Mouse (Mus musculus): ENCODE data around the gene Treml4.
"Not testable (repeated sequence)": the region's sequence is repeated elsewhere in the genome, so short reads cannot be mapped to it uniquely, and the experiment has no call there.

The Treml4 gene

DNA sequence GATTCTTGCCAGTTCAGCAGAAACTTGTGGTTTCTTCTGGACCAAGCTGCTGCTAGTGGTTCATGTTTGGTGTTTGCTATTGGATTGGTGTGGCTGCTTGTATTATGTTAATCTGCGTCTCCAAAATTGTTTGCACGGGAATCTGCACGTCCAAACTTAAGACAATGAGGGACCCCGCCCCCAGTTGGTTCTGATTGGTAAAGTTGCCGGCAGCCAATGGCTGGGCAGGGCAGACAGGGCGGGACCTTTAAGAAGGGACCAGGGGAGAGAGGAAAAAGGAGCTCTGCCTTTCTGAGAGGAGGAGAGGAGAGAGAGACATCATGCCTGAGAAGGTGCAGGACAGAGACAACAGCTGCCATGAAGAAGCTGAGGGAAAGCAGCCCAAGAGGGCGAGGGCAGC is 11.6 kb downstream of the Treml4 start:
- no peak for DNase-seq

DNA sequence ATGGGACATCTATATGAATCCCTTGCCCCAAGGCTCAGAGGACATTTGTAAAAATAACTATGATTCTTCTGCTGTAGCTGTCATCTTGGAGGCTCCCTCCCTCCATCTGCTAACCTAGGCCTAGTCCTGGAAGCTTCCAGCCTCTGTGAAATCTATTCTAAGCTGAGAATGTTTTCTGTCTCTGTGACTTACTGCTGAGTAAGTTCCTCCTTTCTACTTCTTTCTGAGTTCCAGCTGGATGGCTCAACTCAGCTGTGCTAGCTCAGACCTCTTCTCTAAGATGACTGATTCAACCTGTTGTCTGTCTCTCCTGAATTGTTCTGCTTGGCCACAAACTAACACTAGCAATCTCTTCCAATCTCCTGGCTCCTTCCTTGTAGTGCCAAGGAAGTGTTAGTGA is 14.3 kb downstream of the Treml4 start:
- no peak for DNase-seq

DNA sequence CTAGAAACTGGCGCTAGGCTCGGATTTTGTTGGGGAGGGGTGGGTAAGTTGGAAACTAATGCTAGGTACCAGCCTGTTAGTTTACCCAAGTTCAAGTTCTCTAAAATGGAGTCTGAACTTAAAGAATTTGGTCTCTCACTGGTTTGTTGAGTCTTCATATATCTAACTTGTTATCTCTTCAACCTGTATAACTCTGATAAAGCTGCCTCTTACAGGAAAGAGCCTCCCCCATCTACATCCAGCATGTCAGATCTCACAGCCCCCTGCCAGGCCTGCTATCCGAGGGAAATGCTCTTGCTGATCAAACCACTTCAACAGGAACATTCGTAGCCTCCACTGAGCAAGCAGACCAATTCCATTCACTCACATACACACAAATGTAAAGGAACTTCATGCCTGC is 14.9 kb downstream of the Treml4 start:
- no peak for DNase-seq

DNA sequence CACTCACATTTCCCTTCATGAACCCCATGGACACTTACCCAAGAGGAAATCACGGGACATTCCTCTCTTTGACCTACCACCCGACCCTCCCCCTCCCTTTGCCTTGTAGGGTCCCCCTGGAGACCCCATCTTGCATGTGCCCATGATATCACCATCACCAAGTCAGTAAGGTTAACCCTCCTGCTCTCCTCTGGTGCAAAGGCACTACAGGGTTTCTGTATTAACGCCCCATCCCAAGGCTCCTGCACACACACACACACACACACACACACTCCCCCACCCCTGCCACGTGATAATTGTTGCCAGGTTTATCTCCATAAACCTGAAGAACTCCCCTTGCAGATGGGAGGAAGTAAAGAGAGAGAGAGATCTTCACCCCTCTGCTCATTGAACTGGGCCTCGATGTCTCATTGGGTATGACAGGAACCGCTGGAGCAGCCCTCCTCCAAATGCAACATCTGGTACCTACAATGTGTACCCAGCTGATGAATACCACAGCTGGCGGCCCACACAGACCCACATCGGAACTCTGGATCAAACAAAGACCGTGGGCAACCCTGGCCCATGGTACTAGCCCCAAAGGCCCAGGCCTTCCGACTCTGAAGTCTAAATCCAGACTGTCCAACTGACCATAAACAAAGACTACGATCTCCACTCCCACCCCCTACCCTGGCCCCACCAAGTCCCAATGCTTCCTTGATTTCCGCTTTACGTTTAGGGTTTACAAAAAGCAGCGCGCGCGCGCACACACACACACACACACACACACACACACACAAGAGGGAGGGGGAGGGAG is 17.0 kb downstream of the Treml4 start:
- DNase-seq, result no peak

DNA sequence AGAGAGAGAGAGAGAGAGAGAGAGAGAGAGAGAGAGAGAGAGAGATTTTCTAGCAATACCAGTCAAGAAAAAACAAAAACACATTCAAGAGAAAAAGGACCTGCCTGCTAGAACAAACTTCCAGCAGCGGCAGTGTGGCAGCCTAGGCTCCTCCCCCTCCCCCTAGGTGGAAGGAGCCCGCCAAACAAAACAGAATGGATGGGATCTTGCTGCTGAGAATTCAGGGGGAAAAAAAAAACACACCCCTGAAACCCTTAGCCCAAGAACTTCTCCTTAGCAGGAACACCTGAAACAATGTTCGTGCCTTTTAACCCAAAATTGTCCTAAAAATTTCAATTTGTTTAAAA is 17.6 kb downstream of the Treml4 start:
- DNase-seq, result no peak

DNA sequence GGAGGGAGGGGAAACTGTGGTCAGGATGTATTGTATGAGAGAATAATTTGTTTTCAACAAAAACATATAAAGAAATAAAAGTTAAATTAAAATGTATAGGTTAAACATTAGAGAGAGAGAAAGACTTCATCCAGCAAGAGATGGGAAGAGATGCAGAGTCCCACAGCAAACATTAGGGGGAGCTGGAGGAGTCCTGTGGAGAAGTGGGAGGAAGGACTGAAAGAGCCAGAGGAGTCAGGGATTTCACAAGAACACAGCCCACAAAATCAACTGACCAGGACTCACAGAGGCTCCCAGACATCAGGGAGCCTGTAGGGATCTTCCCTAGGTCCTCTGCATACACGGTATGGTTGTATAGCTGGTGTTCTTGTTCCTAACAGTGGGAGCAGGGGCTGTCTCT is 22.7 kb downstream of the Treml4 start:
- no peak for DNase-seq

DNA sequence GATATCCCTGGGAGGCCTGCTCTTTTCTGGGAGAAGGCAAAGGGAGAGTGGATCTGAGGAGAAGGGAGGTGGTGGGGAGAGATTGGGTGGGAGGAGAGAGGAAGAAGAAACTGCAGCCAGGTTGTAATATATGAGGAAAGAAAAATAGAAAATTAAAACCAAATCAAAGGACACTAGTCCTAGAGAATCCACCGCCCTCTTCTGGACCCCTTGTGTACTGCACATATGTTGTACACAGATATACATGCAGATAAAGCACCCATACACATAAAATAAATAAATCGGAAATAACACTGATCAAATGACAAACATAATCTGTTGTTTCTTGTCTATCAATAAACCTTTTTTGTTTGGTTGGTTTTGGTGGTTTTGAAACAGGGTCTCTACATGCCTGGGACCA is 23.2 kb downstream of the Treml4 start:
- DNase-seq, result no peak

DNA sequence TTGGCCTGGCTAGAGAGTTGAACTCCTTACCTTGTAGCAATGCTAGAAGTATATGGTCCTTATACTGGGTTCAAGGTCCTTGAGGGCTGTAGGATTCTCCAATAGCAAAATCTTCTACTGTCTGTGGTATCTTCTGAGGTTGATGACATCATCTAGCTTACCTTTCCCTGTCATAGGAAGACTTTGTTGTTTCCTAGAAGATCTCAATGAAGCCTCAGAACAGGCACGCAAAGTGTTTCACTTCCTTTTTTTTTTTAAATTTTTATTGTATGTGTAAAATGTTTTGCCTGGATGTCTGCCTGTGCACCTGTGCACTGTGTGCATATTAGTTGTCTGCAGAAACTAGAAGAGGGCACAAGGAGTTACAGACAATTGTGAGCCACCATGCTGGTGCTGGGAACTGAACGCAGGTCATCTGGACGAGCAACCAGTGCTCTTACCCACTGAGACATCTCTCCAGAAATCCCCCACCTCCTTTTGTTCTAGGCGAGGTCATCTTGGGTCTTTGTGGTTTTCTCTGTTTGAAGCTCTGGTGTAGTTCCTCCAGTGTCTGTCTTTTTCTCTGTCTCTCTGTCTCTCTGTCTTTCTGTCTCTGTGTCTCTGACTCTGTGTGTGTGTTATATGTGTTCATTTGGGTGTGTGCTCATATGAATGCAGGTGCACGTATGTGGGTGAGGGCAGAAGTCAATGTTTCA is 29.6 kb downstream of the Treml4 start:
- DNase-seq, result no peak

DNA sequence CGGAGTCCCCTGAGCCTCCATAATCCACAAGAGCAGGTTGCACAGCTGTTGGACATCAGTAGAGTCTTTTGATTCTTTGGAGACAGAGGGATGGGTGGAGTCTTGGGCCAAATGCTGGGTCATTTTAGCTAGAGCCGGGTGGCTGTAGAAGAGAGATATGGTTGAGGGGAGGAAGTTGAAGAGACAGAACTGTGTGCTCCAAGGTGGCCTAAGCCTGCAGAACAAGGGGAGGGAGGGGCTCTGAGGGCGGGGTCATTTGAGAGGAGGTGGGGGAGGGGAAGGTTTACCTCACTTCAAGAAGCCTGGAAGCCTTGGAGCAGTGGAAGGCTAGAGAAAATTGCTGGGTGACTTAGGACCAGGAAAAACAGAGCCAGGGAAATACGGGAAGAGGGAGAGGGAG is 35.1 kb downstream of the Treml4 start, which contains the start of gene Treml2:
Treml2 (plus strand) TSS at position 296 of the 400 bp plus-strand sequence.
- no peak for DNase-seq

DNA sequence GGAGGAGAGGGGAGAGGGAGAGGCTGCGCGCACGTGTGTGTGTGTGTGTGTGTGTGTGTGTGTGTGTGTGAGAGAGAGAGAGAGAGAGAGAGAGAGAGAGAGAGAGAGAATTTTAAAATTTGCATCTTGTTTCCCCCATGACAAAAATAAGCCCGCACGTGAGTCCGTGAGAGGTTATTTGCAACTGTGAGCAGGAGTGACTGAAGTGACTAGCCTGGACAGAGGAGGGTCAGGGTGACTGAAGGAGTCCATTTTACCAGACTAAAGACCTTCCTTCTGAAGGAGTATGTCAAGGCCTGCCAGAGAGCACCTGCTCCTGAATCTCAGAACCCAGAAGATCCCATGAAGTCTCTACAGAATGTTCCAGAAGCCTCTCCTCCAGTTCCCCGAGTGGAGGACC is 35.7 kb downstream of the Treml4 start:
- DNase-seq, result peak in 1 of 2 experiments; percentile 19

DNA sequence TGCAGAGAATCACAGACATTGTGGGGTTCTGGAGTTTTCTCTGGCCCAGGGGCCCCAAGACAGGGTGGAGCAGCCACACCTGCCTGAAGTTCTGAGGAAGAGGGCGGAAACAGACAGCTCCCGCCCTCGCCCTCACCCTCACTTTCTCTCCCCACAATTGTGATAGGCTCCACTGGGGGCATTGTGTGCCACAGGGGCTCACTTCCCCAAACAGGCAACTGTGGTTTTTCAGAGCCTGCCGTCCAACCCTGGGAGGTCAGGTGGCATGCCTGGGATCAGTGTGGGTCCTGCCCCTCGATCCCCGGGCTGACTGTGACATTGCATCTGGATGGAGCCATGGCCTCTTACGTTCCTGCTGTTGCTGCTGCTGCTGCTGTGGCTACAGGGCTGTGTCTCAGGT is 36.1 kb downstream of the Treml4 start:
- peak; percentile 61 to 78 for DNase-seq

DNA sequence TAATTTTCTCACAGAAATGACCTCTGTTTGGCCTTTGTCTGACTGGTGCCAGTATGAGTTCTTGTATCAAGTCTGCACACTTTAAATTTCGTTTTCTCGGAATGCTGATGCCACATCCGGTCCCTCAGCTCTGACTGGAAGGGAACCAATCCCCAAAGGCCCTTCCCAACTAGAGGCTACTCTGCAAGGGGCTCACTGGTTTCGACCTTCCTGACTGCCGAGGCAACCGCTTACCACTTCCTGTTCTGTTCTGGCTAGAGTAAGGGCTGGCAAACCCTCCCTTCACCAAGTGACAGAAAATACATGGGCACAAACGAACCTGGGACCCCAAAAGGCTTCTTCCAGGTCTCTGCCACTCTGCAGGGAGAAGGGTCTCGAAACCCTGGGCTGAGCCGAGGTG is 36.8 kb downstream of the Treml4 start:
- peak; percentile 55 to 76 for DNase-seq

DNA sequence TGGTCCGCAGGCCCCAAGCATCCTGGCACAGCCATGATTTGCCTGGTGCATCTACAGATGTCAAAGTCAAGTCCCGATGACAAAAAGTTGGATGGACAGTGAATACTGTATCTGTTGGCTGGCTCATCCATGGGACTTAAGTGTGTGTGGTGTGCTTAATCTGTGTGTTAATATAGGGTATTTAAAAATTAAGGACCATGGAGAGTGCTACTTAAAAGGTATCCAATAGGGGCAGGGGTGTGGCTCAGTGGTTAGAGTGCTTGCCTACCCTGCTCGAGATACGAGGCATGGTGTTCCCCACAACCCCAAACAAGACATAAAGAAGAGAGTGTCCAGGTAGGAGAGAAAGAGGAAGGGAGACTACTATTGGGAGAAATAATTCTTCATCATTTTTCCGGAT is 37.7 kb downstream of the Treml4 start:
- DNase-seq, result no peak

DNA sequence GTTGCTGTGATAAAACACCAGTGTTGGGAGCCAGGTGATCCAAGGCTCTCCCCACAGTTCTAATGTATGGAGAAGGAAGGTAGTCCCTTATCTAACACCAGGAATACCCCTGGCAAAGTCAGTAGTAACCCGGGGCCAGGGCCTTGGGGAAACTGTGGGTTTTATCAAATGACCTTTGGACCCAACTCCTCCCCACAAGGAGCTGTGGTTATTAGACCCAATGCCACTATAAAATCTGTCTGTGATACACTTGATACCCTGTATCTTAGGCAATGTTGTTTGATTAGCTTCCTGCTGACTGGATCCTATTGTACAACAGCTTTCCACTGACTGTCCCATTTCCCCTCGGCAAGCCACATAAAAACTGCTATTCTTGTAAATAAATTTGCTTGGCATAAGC is 48.0 kb downstream of the Treml4 start:
- DNase-seq, result no peak

DNA sequence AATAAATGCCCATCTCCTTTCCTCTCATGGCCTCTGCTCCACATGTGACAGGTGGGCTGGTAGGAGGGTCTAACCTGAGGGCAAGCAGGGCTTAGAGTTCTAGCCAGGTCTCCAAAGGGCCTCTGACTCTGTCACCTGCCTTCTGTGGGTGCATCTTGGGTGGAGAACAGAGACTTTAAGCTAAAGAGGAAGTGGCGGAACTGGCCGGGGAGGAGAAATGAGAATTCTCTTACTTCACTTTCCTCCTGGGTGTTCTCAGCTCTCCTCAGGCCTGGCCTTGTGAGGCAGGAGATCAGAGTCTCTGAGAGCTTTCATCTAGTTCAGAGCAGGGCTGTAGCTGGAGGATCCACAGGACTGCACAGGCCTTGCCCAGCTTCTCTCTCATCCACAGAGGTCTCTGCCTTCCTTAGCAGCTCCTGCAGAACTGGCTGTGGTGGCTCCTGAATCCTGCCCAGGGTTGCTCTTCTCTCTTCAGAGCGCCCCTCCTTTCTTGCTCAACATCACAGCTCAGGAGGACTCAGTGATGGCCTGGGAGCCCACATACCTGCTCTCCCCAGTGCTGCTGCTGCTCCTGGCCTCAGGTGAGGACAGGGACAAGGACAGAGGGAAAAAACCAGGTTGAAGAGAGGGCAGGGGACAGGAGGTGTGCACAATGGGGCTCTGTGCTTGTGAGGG is 51.9 kb downstream of the Treml4 start, which contains the start of gene B430306N03Rik:
B430306N03Rik (plus strand) TSS at position 237 of the 675 bp plus-strand sequence.
- DNase-seq, result not testable (repeated sequence)

DNA sequence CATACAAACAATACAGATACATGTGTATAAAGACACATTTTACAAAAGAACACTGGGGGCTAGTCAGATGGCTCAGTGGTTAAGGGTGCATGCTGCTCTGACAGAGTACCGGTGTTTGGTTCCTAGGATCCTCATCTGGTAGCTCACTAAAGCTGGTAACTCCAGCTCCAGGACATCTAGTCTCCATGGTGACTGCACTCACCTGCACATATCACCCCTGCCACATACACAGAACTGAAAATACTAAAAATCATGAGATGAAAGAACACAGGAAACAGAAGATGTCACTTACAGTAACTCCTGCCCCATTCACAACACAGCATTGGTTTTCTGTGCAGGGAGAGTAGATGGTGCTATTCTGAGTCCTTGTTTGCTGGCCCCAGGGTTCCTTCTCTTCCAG is 54.6 kb downstream of the Treml4 start:
- DNase-seq, result no peak

DNA sequence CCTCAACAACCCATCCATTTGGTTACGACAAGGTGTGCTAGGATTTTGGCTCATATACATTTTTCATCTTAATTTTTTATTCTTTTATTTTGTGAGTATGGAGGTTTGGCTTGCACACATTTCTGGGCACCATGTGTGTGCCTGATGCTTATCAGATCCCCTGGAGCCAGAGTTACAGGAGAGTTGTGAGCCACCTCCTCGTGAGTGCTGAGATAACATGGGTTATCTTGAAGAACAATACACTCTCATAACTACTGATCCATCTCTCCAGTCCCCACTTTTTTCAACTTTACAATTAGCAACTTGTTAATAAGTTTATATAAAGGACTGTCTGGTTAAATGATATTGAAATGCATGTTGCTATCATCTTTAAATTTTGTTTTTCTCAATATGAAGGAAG is 57.2 kb downstream of the Treml4 start:
- DNase-seq, result no peak

DNA sequence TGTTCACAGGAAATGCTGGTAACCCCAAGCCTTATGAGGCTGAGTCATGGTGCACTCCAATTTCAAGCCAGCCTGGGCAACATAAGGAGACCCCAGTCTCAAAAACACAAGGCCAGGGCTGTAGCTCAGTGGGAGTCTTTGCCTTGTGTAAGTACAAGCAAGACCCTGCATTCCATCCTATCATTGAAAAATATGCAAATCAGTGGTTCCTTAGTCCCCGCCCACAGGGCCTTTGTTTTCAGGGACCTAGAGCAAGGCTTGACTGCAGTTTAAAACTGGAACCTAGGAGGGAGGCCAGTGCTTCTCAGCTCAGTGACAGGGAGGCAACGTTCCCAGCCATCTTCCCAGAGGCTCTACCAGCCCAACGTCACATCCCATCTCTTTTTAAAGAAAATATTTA is 59.1 kb downstream of the Treml4 start:
- no peak for DNase-seq

DNA sequence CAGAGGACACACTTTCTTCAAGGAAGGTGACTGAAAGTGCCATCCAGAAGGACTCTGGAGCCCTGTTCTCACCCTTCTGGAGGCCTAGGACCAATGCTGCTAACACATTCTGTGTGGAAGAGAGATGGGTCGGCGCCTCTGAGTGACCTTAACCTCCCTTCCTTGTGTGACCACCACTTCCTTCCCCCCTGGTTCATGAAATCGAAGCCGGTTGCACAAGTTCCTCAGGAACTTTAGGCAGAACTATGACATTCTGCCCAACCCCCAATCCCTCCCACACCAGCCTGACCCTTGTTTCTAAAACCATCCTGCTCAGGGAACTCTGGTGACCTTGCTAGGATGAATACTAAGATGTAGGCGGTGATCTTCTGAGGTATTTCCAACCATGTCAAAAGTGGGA is 60.2 kb downstream of the Treml4 start:
- no peak for DNase-seq

All from thymus, adult 18-20 months (tissue).